Mouse (Mus musculus): ENCODE data around the gene 2310057N15Rik.
"Not testable (repeated sequence)": the region's sequence is repeated elsewhere in the genome, so short reads cannot be mapped to it uniquely, and the experiment has no call there.

Gene 2310057N15Rik
- long read RNA-seq, experiment 1, result 0 reads
- long read RNA-seq, experiment 2, result 0 reads

DNA sequence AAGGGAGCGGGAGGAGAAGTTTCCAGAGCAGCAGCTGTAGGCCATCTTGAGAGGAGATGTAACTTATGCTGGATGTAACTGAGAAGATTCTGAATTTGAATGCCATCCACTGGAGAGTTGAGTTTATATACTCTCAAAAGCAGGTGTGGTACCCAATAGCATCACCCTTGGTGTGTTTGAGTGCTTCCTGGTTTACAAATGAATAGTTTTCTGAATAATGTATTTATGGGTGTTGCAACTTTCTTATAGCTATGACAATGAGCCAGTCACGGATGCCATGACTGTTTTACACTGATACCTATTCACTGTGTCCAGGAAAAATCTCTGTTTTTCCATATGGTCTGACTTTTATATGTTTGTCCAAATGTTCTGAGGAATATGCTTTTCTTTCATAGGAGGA, at the start of gene 2310057N15Rik:
2310057N15Rik (minus strand) TSS at position 101 of the 400 bp plus-strand sequence.
- intact Hi-C loops (cut with DNase I), result no loop called here

DNA sequence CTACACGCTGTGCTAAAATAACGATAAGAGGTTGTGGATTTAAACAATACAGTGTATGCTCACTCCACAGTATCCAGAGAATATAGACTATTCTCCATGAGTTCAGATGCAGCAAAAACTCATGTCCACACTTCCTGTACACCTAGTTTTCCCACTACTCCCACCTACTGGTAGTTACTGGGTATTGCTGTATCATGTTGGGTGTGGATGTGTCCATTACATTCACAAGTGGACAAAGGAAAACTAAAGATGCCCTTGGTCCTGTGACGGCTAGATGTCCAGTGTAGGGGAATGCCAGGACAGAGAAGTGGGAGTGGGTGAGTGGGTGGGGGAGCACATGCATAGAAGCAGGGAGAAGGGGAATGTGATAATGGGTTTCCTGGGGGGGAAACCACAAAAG, 49.7 kb upstream of the 2310057N15Rik start:
- intact Hi-C loops (cut with DNase I), result loop anchor here (10.0 kb wide), 1 partner anchor 449 kb away; no protein-coding TSS in a partner anchor

DNA sequence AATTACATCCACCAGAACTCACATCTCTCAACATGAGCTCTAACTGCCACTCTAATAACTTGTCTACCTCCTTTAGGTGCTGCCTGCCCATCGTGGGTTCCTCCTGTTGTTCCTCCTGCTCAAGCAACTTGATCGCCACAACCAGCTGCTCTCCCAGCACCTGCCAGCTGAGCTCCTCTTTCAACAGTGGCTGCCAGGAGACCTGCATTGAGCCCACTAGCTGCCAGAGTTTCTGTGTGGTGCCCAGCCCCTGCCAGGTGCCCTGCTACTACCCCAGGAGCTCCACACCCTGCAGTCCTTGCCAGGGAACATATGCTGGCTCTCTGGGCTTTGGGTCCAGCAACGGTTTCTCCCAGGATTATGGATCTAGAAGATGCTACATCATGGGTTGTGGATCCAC, 46.1 kb upstream of the 2310057N15Rik start, which contains the start of gene Krtap15:
Krtap15 (plus strand) TSS at position 150 of the 400 bp plus-strand sequence.
- intact Hi-C loops (cut with DNase I), result loop anchor here (10.0 kb wide), 1 partner anchor 445 kb away; no protein-coding TSS in a partner anchor

DNA sequence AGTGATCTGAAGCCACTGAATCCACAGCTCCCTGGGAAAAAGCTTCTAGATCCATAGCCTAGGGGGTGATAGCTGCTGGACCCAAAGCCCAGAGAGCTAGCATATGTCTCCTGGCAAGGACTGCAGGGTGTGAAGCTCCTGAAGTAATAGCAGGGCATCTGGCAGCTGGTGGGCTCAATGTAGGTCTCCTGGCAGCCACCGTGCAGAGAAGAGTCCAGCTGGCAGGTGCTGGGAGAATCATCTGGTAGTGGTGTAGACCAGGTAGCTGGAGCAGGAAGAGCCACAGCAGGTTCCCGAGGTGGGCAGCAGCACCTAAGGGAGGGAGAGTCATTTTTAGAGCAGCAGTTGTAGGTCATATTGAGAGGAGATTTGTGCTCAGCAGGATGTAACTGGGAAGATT, 37.8 kb upstream of the 2310057N15Rik start, which contains the start of gene Gm20741:
Gm20741 (minus strand) TSS at position 394 of the 400 bp plus-strand sequence.
- intact Hi-C loops (cut with DNase I), result no loop called here

DNA sequence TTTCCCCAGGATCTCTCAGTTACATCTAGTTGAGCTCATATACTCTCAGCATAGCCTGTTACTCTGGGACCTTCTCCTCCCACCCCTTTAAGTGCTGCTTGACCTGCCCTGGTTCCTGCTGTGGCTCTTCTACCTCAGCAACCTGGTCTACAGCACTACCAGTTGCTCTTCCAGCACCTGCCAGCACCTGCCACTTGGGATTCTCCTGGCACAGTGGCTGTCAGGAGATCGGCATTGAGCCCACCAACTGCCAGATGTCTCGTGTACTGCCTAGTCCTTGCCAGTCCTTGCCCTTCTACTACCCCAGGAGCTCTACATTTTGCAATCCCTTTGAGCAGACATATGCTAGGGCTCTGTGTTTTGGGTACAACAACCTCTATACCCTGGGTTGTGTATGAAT, 12.8 kb upstream of the 2310057N15Rik start:
- intact Hi-C loops (cut with DNase I), result no loop called here

DNA sequence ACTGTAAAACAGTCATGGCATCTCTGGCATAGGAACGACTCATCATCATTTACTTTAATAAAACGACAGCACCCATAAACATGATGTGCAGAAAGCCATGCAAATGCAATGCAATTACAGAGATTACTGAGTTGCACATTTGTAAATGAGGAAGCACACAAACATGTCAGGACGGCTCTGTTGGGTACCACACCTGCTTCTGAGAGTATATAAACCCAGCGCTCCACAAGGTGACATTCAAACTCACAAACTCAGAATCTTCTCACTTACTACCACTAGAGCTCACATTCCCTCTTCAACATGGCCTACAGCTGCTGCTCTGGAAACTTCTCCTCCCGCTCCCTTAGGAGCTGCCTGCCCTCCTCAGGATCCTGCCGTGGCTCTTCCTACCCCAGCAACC, 3.6 kb upstream of the 2310057N15Rik start, which contains the start of gene Gm5965:
Gm5965 (plus strand) TSS at position 301 of the 400 bp plus-strand sequence.
- intact Hi-C loops (cut with DNase I), result no loop called here

DNA sequence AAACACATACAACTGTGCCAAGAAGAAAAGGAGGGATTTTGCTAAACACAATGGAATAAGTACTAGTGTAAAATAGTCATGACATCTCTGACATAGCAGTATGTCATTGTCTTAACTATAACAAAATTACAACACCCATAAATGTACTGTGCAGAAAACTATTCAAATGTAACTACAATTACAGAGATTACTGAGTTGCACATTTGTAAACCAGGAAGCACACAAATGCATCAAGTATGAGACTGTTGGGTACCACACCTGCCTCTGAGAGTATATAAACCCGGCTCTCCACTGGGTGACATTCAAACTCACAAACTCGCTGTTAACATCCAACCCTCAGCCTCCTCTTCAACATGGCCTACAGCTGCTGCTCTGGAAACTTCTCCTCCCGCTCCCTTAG, 15.5 kb downstream of the 2310057N15Rik start, which contains the start of gene 2310034C09Rik:
2310034C09Rik (plus strand) TSS at position 301 of the 400 bp plus-strand sequence.
- intact Hi-C loops (cut with DNase I), result not testable (repeated sequence)

DNA sequence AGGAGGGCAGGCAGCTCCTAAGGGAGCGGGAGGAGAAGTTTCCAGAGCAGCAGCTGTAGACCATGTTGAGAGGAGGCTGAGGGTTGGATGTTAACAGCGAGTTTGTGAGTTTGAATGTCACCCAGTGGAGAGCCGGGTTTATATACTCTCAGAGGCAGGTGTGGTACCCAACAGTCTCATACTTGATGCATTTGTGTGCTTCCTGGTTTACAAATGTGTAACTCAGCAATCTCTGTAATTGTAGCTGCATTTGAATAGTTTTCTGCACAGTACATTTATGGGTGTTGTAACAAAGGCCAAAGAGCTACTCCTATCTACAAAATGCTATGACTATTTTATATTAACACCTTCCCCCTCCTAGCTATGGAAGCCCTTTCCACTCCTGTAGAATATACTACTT, 22.5 kb downstream of the 2310057N15Rik start, which contains the start of gene Krtap13:
Krtap13 (minus strand) TSS at position 101 of the 400 bp plus-strand sequence.
- intact Hi-C loops (cut with DNase I), result not testable (repeated sequence)

DNA sequence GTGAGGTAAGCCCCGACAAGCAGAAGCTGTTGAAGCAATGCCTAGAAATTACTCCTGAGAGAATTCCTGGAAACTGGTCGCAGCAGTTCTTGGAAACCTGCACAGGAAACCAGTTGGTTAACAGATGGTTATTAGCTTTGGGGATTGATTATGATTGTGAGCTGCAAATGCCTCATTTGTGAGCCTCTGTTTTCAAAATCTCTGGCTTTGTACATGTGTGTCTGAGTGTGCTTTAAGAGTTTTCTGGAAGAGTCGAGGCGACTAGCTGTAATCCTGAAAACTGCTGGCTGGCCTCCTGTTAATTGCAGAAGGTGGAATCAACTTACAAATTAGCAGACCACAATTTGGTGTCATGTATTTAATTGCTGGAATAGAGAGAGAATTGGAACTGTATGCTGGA, 26.1 kb downstream of the 2310057N15Rik start:
- intact Hi-C loops (cut with DNase I), result no loop called here

DNA sequence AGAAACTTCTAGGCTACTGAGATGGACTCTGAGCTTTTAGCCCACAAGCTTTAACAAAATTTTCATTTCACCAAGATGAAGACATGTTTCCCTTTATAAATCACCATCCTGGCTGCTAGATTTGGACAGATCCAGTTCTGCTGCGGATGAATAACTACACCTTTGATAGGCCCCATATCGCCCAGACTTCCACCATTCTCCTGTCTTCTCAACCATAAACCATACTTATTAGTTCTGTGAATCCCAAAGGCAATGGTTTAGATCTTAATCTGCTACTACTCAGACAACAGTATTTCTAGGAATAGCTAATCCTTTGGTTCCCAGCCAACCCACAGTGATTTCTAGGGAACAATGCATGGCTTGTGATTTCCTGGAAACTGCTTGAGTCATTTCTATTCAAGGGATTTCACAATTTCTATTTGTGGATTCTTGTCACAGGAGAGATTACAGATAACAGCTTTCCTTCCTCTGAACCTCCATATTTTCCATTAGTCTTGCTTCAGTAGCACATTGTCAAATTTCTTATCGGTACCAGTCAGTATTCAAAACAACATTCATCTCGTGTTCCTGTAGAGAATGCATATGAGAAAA, 29.2 kb downstream of the 2310057N15Rik start:
- intact Hi-C loops (cut with DNase I), result no loop called here

DNA sequence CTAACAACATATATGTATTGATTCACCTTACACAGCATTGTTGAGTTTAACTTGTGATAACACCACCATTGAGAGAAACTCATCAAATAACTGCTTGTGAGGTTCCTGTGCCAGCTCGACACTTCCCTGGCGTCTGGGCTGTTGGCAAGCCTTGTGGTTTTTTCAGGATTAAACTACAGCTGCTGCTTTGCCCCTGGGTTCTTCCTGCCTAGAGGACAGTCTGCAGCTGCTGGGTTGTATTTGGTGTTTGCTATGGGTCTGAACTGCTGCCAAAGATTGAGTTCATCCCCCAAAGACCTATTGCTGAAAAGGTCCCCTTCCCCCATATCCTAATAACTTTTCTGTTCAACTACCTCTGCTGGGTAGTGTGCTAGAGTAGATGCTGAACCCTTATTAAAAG, 38.6 kb downstream of the 2310057N15Rik start:
- intact Hi-C loops (cut with DNase I), result no loop called here

DNA sequence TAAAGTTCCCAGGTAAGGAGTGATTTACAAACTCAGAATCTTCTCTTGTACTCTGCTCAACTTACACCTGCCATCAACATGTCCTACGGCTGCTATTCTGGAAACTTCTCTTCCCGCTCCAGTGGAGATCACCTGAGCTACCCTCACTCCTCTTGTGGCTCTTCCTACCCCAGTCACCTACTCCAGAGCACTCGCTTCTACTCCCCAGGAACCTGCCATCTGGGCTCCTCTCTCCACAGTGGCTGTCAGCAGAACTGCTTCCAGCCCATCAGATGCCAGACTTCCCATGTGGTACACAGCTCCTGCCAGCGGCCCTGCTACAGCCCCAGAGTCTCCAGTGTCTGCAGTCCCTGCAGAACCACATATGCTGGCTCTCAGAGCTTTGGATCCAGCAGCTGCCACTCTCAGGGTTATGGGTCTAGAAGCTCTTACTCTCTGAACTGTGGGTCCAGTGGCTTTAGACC, 45.2 kb downstream of the 2310057N15Rik start, which contains the start of gene Krtap13-1:
Krtap13-1 (plus strand) TSS at position 51 of the 464 bp plus-strand sequence.
- intact Hi-C loops (cut with DNase I), result no loop called here

Measured in adrenal gland (tissue).